Mouse (Mus musculus): Measurements from ENCODE around the gene Gm9844. TPM values are rescaled to one million over a fixed set of nuclear protein-coding genes. Genes with fewer than 3 reads are reported as not detected.
"Not testable (repeated sequence)": the region's sequence is repeated elsewhere in the genome, so short reads cannot be mapped to it uniquely, and the experiment has no call there.

Gm9844 gene
- polyA plus RNA-seq (2016; fragmentation: Nextera tagmentation; extraction: Ambion mirVana), result 15.1 and 17.8 TPM in 2 replicates

DNA sequence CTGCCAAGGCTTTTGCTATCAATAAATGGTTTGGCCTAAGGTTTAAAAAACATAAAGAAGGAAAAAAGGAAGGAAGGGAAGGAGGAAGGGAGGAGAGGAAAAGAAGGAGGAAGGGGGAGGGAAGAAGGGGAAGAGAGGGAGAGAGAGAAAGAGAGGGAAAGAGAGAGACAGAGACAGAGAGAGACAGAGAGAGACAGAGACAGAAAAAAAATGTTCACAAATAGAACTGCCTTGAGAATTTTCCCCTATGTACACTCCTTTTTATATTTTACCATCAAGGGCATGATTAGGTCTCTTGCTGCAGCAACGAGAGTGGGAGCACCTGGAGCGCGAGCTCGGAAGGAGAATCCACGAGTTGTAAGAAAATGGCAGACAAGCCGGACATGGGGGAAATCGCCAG is at the start of gene Gm9844:
Gm9844 (plus strand) TSS at position 301 of the 400 bp plus-strand sequence.
- WGBS, result 89% methylated on average over 7 of the region's 7 CpGs
- DNase-seq (ENCODE audit: low spot score), result no peak

DNA sequence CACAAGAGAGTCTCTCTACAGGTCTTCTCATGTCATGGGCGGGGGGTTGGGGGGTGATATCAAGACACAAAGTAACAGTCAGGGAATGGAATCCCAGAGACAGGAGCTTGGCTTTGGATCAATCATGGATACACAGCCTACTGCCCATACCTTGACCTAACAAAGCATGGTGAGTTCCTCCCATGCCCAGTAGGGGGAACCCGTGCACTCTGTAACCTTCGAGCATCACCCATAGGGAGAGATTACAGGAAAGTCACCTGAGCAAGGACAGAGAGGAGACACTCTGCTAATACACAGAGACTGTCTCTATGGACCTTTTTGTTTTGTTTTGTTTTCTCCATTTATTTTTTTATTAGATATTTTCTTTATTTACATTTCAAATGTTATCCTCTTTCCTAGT is 44.5 kb upstream of the Gm9844 start:
- peak; percentile 77 for DNase-seq (ENCODE audit: low spot score)
- WGBS, result 0% methylated on average over 3 of the region's 3 CpGs
- H3K4me1 ChIP-seq, result no peaks in the 10 kb centered on the region

More for the DNA sequence above, at the start of gene Gm9844:
- Histone ChIP-seq H3K4me3 (no peak within 1 kb of the TSS), H3K27ac (no peak within 1 kb of the TSS), H3K4me1 (peaks cover 2% of the 10 kb centered on the region; the same call in 1 of the 2 replicates), H3K27me3 (ENCODE audit: low read depth, poor library complexity, severe bottlenecking) (peaks cover 7% of the 10 kb centered on the region; the same call in 1 of the 2 replicates), H3K36me3 (no peaks in the 10 kb centered on the region), H3K9me3 (replicated peaks) (no peaks in the 10 kb centered on the region)

GRCm38 (mm10) chr7:24824452-24824851 is 37.6 kb upstream of the Gm9844 start:
- H3K4me1 ChIP-seq, result no peaks in the 10 kb centered on the region
- no peak for DNase-seq (ENCODE audit: low spot score)
- H3K4me3 ChIP-seq, result no peak overlapping the region
- H3K9me3 ChIP-seq (replicated peaks), result no peaks in the 10 kb centered on the region
- no peaks in the 10 kb centered on the region for H3K36me3 ChIP-seq
- WGBS, result 84% methylated on average over 7 of the region's 7 CpGs
- no peak overlapping the region for H3K27ac ChIP-seq
- H3K27me3 ChIP-seq (ENCODE audit: low read depth, poor library complexity, severe bottlenecking), result no peaks in the 10 kb centered on the region

More for the DNA sequence above, 44.5 kb upstream of the Gm9844 start:
- no peaks in the 10 kb centered on the region for H3K36me3 ChIP-seq
- no peak overlapping the region for H3K27ac ChIP-seq
- no peaks in the 10 kb centered on the region for H3K27me3 ChIP-seq (ENCODE audit: low read depth, poor library complexity, severe bottlenecking)
- no peak overlapping the region for H3K4me3 ChIP-seq
- no peaks in the 10 kb centered on the region for H3K9me3 ChIP-seq (replicated peaks)

GRCm38 (mm10) chr7:24827181-24827580 is 34.8 kb upstream of the Gm9844 start:
- 92% methylated on average over 4 of the region's 4 CpGs for WGBS
- Histone ChIP-seq H3K27me3 (ENCODE audit: low read depth, poor library complexity, severe bottlenecking) (no peaks in the 10 kb centered on the region), H3K9me3 (replicated peaks) (no peaks in the 10 kb centered on the region), H3K4me1 (no peaks in the 10 kb centered on the region), H3K4me3 (no peak overlapping the region), H3K36me3 (no peaks in the 10 kb centered on the region), H3K27ac (no peak overlapping the region)
- no peak for DNase-seq (ENCODE audit: low spot score)

DNA sequence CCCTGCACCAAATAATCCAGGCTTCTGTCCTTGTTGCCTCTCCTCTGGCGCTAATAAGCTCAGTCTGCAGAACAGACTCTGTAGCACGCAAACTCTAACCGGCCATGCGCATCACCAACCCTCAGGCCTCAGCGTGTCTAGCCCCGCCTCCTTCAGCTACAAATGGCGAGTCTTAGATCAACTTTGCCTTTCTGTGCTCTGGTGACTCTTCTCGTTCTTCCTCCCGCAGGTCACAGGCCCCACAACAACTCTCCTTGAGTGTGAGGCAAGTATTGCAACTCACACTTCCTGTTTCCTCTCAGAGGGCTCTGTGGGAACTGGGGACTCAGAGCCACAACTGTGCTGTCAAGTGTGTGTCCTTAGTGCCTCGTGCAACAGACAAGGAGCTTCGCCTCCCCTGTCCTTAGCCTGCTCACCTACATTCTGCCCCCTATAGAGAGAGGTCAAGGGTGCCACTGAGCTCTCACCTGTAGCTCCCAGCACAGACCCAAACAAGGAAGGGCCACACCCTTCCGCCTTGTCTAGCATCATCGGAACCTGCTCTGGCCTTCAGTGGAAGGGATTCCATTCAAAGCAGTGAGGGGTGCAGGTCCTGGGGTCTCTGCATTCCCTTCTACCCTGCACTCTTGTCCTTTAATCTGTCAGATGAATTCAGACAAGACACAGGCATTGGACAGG is 23.1 kb upstream of the Gm9844 start:
- not testable (repeated sequence) for H3K27me3 ChIP-seq (ENCODE audit: low read depth, poor library complexity, severe bottlenecking); DNase-seq (ENCODE audit: low spot score); H3K4me1 ChIP-seq; H3K4me3 ChIP-seq; H3K36me3 ChIP-seq; H3K9me3 ChIP-seq (replicated peaks); H3K27ac ChIP-seq
- WGBS, result 69% methylated on average over 12 of the region's 13 CpGs

DNA sequence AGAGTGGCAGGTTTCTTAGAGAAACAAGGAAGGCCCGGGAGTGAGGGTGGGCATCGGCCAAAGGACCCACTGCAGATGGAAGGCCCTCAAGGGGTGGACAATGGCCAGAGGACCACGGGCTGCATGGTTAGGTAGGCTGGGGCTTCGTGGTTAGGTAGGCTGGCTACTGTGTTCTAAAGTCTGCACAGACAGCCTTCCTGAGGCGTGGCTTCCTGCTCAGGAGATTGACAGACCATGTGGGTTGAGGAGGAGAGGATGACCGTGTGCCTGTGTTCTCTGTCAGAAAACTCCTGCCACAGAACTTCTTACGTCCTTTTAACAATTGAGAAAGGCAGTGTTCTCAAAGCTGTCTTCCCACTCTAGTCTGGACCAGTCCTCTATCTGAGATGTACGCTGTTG is 22.6 kb upstream of the Gm9844 start:
- peaks cover 7% of the 10 kb centered on the region; the same call in 1 of the 2 replicates for H3K4me1 ChIP-seq
- no peaks in the 10 kb centered on the region for H3K9me3 ChIP-seq (replicated peaks)
- 84% methylated on average over 8 of the region's 8 CpGs for WGBS
- DNase-seq (ENCODE audit: low spot score), result no peak
- H3K27ac ChIP-seq, result no peak overlapping the region
- H3K4me3 ChIP-seq, result no peak overlapping the region
- H3K27me3 ChIP-seq (ENCODE audit: low read depth, poor library complexity, severe bottlenecking), result no peaks in the 10 kb centered on the region
- H3K36me3 ChIP-seq, result no peaks in the 10 kb centered on the region

GRCm38 (mm10) chr7:24840331-24840730 is 21.7 kb upstream of the Gm9844 start:
- 66% methylated on average over 3 of the region's 3 CpGs for whole genome bisulfite sequencing
- no peaks in the 10 kb centered on the region for H3K9me3 ChIP-seq (replicated peaks)

DNA sequence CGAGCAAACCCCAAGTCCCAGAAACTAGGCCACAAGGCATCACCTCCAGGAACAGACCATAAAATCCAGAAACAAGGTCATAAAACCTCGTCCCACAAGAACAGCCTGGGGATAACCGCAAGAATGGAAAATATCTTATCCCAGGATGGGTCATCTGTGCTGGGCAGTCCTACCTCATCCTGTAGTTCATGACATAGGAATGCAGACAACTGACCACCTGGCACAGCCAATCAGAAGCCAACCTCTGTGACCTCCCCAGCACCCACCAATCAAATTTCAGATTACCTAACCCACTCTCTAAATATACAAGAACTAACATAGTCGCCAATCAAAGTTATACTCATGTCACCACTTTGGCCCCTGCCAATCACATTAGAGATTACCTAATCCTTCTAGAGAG is 21.0 kb upstream of the Gm9844 start:
- Histone ChIP-seq H3K4me1 (peaks cover 7% of the 10 kb centered on the region; the same call in 1 of the 2 replicates), H3K27ac (no peak overlapping the region), H3K36me3 (no peaks in the 10 kb centered on the region), H3K4me3 (no peak overlapping the region), H3K9me3 (replicated peaks) (no peaks in the 10 kb centered on the region), H3K27me3 (ENCODE audit: low read depth, poor library complexity, severe bottlenecking) (no peaks in the 10 kb centered on the region)
- no peak for DNase-seq (ENCODE audit: low spot score)
- 74% methylated on average over 4 of the region's 4 CpGs for WGBS

More at GRCm38 (mm10) chr7:24840331-24840730, 21.7 kb upstream of the Gm9844 start:
- Histone ChIP-seq H3K27me3 (ENCODE audit: low read depth, poor library complexity, severe bottlenecking) (no peaks in the 10 kb centered on the region), H3K27ac (no peak overlapping the region), H3K4me3 (no peak overlapping the region), H3K36me3 (no peaks in the 10 kb centered on the region), H3K4me1 (peaks cover 7% of the 10 kb centered on the region; the same call in 1 of the 2 replicates)
- DNase-seq (ENCODE audit: low spot score), result no peak

DNA sequence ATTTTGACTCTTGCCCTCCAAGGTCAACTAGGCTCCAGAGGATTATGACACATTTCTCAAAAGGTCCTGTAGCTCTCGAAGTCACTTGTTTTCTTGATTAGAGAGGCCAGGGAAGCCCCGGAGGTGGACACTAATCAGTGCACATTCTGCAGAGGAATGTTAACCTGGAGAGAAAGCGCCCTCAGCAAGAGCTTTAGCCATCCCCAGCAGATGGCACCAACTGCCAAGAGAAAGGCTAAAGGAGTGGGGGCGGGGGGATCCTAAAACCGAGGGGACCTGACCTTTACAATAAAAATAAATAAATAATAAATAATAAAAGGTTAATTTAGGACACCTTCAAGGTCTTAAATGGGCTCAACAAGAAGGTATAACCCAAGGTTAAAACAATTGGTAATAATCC is 17.9 kb upstream of the Gm9844 start:
- 39% methylated on average over 5 of the region's 5 CpGs for WGBS
- DNase-seq (ENCODE audit: low spot score), result no peak
- peaks cover 10% of the 10 kb centered on the region; the same call in 1 of the 2 replicates for H3K4me1 ChIP-seq
- no peaks in the 10 kb centered on the region for H3K36me3 ChIP-seq
- no peak overlapping the region for H3K27ac ChIP-seq
- no peaks in the 10 kb centered on the region for H3K27me3 ChIP-seq (ENCODE audit: low read depth, poor library complexity, severe bottlenecking)
- H3K4me3 ChIP-seq, result no peak overlapping the region
- H3K9me3 ChIP-seq (replicated peaks), result no peaks in the 10 kb centered on the region

- DNase-seq (ENCODE audit: low spot score), result no peak
- WGBS, result 86% methylated on average over 9 of the region's 9 CpGs
- H3K27ac ChIP-seq, result no peak overlapping the region
These were observed 16.8 kb upstream of the Gm9844 start for GRCm38 (mm10) chr7:24845181-24845580.

DNA sequence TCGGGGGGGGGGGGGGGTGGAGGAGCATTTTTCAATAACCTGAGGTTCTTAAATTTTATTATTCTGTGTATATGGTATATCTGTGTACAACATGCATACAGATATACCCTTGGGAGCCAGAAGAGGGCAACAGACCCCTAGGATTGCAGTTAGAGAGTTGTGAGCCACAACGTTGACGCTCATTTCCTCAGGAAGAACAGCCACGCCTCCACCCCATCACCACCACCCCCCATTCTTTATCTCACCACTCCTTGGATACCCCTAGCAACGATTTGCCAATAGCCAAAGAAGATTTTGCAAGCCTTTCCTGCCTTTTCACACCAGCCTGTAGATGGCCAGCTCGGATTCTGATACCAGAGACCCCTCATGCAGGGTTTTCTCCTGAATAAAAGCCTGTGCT is 16.3 kb upstream of the Gm9844 start:
- no peak for DNase-seq (ENCODE audit: low spot score)
- Histone ChIP-seq H3K36me3 (no peaks in the 10 kb centered on the region), H3K27me3 (ENCODE audit: low read depth, poor library complexity, severe bottlenecking) (no peaks in the 10 kb centered on the region), H3K4me3 (no peak overlapping the region), H3K4me1 (peaks cover 9% of the 10 kb centered on the region; the same call in 1 of the 2 replicates), H3K9me3 (replicated peaks) (no peaks in the 10 kb centered on the region), H3K27ac (no peak overlapping the region)
- 11% methylated on average over 6 of the region's 6 CpGs for WGBS

More at GRCm38 (mm10) chr7:24845181-24845580, 16.8 kb upstream of the Gm9844 start:
- no peak overlapping the region for H3K4me3 ChIP-seq
- peaks cover 11% of the 10 kb centered on the region; the same call in 1 of the 2 replicates for H3K4me1 ChIP-seq
- H3K9me3 ChIP-seq (replicated peaks), result no peaks in the 10 kb centered on the region
- H3K36me3 ChIP-seq, result no peaks in the 10 kb centered on the region
- H3K27me3 ChIP-seq (ENCODE audit: low read depth, poor library complexity, severe bottlenecking), result no peaks in the 10 kb centered on the region

GRCm38 (mm10) chr7:24846576-24846975 is 15.4 kb upstream of the Gm9844 start:
- 33% methylated on average over 2 of the region's 2 CpGs for WGBS
- not testable (repeated sequence) for H3K9me3 ChIP-seq (replicated peaks); H3K27me3 ChIP-seq (ENCODE audit: low read depth, poor library complexity, severe bottlenecking); H3K27ac ChIP-seq; DNase-seq (ENCODE audit: low spot score); H3K36me3 ChIP-seq; H3K4me3 ChIP-seq
- peaks cover 13% of the 10 kb centered on the region; the same call in 1 of the 2 replicates for H3K4me1 ChIP-seq

DNA sequence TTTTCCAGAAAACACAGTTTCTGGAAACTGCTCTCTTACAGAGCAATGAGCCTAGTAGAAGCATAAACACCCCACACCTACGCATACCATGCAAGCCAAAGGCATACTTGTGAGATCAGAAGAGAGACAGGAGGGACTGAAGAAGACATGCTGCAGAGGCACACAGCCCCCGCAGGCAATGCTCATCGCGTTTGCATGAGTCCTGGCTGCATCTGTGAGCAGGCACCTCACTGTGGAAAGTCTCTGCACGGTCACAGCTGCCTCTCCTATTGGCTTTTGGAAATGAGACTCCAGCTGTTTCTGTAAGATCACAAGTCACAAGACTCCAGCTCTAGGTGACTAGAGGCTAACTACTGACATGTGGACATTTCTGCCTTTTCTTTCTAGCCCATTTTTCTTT is 11.9 kb upstream of the Gm9844 start:
- DNase-seq (ENCODE audit: low spot score), result no peak
- WGBS, result 21% methylated on average over 5 of the region's 5 CpGs

More for the DNA sequence above, 11.9 kb upstream of the Gm9844 start:
- H3K36me3 ChIP-seq, result no peaks in the 10 kb centered on the region
- H3K27ac ChIP-seq, result no peak overlapping the region
- peaks cover 28% of the 10 kb centered on the region for H3K4me1 ChIP-seq
- no peak overlapping the region for H3K4me3 ChIP-seq
- H3K27me3 ChIP-seq (ENCODE audit: low read depth, poor library complexity, severe bottlenecking), result no peaks in the 10 kb centered on the region
- H3K9me3 ChIP-seq (replicated peaks), result no peaks in the 10 kb centered on the region

All from limb, embryonic 10.5 days (tissue).